In genomic region chr7:79534819-79535218, GRCm38 (mm10) we compare ENCODE assay signal across 9 mouse cellular contexts.
DNase-seq lines count a peak whose midpoint lies in the region; ATAC-seq and TF ChIP-seq lines count a peak whose summit lies in the region.
"Had no signal": no experiment of that assay in that cellular context is flagged by ENCODE, and none has a peak within 500 bp of the region (broad histone marks: within the 10 kb centered on the region; RNA-seq: fewer than 3 reads in every experiment).

No protein-coding gene starts in this region.

- no peak overlapping the region for H3K27ac ChIP-seq in limb, embryonic 13.5 days
- H3K27ac ChIP-seq in limb, embryonic 10.5 days = no peak overlapping the region
- H3K27ac ChIP-seq in forebrain, postnatal 0 days (ENCODE audit: low read depth, low read length) = peak overlapping the region; percentile 100
- H3K27ac ChIP-seq in midbrain, embryonic 12.5 days (replicated peaks) = peak overlapping the region; percentile 99

- H3K4me3 ChIP-seq in limb, embryonic 13.5 days = no peak overlapping the region; the same call in 1 of the 2 replicates
- H3K4me3 ChIP-seq in limb, embryonic 10.5 days = no peak overlapping the region
- peak overlapping the region; percentile 62 for H3K4me3 ChIP-seq in forebrain, postnatal 0 days (ENCODE audit: low read depth, low read length)
- H3K4me3 ChIP-seq in midbrain, embryonic 12.5 days = peak overlapping the region; percentile 45

- peak overlapping the region; percentile 72; the same call in 1 of the 2 replicates for H3K4me2 ChIP-seq in limb, embryonic 13.5 days (replicated peaks)
- H3K4me2 ChIP-seq in forebrain, postnatal 0 days (ENCODE audit: low read depth) = peak overlapping the region; percentile 98
- H3K4me2 ChIP-seq in midbrain, embryonic 12.5 days (replicated peaks) = peak overlapping the region; percentile 74

- DNase-seq in limb, embryonic 10.5 days (ENCODE audit: low spot score) = no peak
- DNase-seq in forebrain, postnatal 0 days = no peak
- DNase-seq in frontal cortex, adult 2 months (ENCODE audit: extremely low spot score in 1 of 2, low spot score in 1 of 2) = no peak
- no peak for DNase-seq in cerebellum, postnatal 25 days
- no peak for DNase-seq in adrenal gland, postnatal 4 days (ENCODE audit: low spot score in 2 of 2)
- no peak for DNase-seq in kidney, postnatal 4 days
- DNase-seq: thymus, postnatal 14 days had no signal

- peaks cover 100% of the 10 kb centered on the region for H3K27me3 ChIP-seq in limb, embryonic 13.5 days
- H3K27me3 ChIP-seq in limb, embryonic 10.5 days (ENCODE audit: low read depth, poor library complexity, severe bottlenecking) = peaks cover 100% of the 10 kb centered on the region
- no peaks in the 10 kb centered on the region for H3K27me3 ChIP-seq in forebrain, postnatal 0 days (ENCODE audit: insufficient read depth, low read length)
- peaks cover 84% of the 10 kb centered on the region for H3K27me3 ChIP-seq in midbrain, embryonic 12.5 days

- ATAC-seq in limb, embryonic 13.5 days (ENCODE audit: low FRiP score, low read depth) = no peak
- ATAC-seq in forebrain, postnatal 0 days = peak; percentile 5
- ATAC-seq in midbrain, embryonic 12.5 days (ENCODE audit: low FRiP score, low read depth) = peak; percentile 31

- TF ChIP-seq CTCF in forebrain, postnatal 0 days (IDR thresholded peaks at IDR 0.05; ENCODE audit: low read depth) = no peak

- no peaks in the 10 kb centered on the region for H3K36me3 ChIP-seq in limb, embryonic 13.5 days
- H3K36me3 ChIP-seq in limb, embryonic 10.5 days = no peaks in the 10 kb centered on the region
- peaks cover 33% of the 10 kb centered on the region for H3K36me3 ChIP-seq in forebrain, postnatal 0 days (ENCODE audit: insufficient read depth)
- H3K36me3 ChIP-seq in midbrain, embryonic 12.5 days = peaks cover 21% of the 10 kb centered on the region

- WGBS in limb, embryonic 13.5 days = 6% methylated on average over 7 of the region's 7 CpGs
- WGBS in limb, embryonic 10.5 days = 12% methylated on average over 7 of the region's 7 CpGs
- WGBS in forebrain, postnatal 0 days = 7% methylated on average over 7 of the region's 7 CpGs
- 5% methylated on average over 7 of the region's 7 CpGs for WGBS in midbrain, embryonic 12.5 days

- H3K9ac ChIP-seq in limb, embryonic 13.5 days = no peak overlapping the region
- peak overlapping the region; percentile 99 for H3K9ac ChIP-seq in forebrain, postnatal 0 days
- H3K9ac ChIP-seq in midbrain, embryonic 12.5 days (replicated peaks) = peak overlapping the region; percentile 72

- H3K4me1 ChIP-seq in limb, embryonic 13.5 days = peaks cover 18% of the 10 kb centered on the region
- H3K4me1 ChIP-seq in limb, embryonic 10.5 days = peaks cover 16% of the 10 kb centered on the region
- H3K4me1 ChIP-seq in forebrain, postnatal 0 days (ENCODE audit: insufficient read depth) = peaks cover 16% of the 10 kb centered on the region
- peaks cover 91% of the 10 kb centered on the region for H3K4me1 ChIP-seq in midbrain, embryonic 12.5 days

- H3K9me3 ChIP-seq in limb, embryonic 13.5 days = no peaks in the 10 kb centered on the region
- no peaks in the 10 kb centered on the region for H3K9me3 ChIP-seq in limb, embryonic 10.5 days (replicated peaks)
- no peaks in the 10 kb centered on the region for H3K9me3 ChIP-seq in forebrain, postnatal 0 days (ENCODE audit: low read length)
- H3K9me3 ChIP-seq in midbrain, embryonic 12.5 days = no peaks in the 10 kb centered on the region

Comparison
In these comparisons a context has a peak if more than half of its experiments do, and no peak if none do; other contexts are left out.
1. H3K27ac ChIP-seq: peak in forebrain, postnatal 0 days (single experiment) and midbrain, embryonic 12.5 days (single experiment); none in limb, embryonic 13.5 days (single experiment) and limb, embryonic 10.5 days (single experiment).
2. H3K4me3 ChIP-seq: peak in forebrain, postnatal 0 days (single experiment) and midbrain, embryonic 12.5 days (single experiment); none in limb, embryonic 13.5 days (single experiment) and limb, embryonic 10.5 days (single experiment).
3. Peak in every context shown above with its lines, with median percentiles within 50 percentile points of each other: H3K4me2 ChIP-seq.